Comparison of ENCODE assay signal across 22 mouse cellular contexts in genomic region chr10:128327610-128328009, GRCm38 (mm10). TPM values are rescaled to one million over a fixed set of nuclear protein-coding genes. Genes with fewer than 3 reads are reported as not detected.
A peak's percentile ranks its signal among the peaks of the same experiment; 100 is the strongest.
DNase-seq lines count a peak whose midpoint lies in the region; ATAC-seq and TF ChIP-seq lines count a peak whose summit lies in the region.
"Had no signal": no experiment of that assay in that cellular context is flagged by ENCODE, and none has a peak within 500 bp of the region (broad histone marks: within the 10 kb centered on the region; RNA-seq: fewer than 3 reads in every experiment).

No protein-coding gene starts in this region.

- TF ChIP-seq POLR2A in brain, embryonic 14.5 days (IDR thresholded peaks at IDR 0.05; ENCODE audit: borderline replicate concordance, extremely low read depth, insufficient read depth, insufficient read length, poor library complexity, severe bottlenecking): no peak

- no peaks in the 10 kb centered on the region for H3K9me3 ChIP-seq in E14TG2a.4 (ENCODE audit: low read length)
- H3K9me3 ChIP-seq: forebrain, embryonic 15.5 days; heart, embryonic 12.5 days; limb, embryonic 12.5 days had no signal

- ATAC-seq in CD4-positive, CD25-positive, alpha-beta regulatory T cell, adult 4 months: no peak
- ATAC-seq: forebrain, embryonic 15.5 days; inflammation-experienced regulatory T-cells, adult 6 months had no signal

- H3K27ac ChIP-seq in layer of hippocampus, adult 2 months: no peak overlapping the region
- H3K27ac ChIP-seq: forebrain, embryonic 15.5 days; left cerebral cortex, adult 2 months; limb, embryonic 12.5 days; macrophage had no signal

- peaks cover 52% of the 10 kb centered on the region for H3K36me3 ChIP-seq in E14TG2a.4 (ENCODE audit: insufficient read depth, low read length)

- no peak overlapping the region for H3K4me3 ChIP-seq in layer of hippocampus, adult 2 months
- H3K4me3 ChIP-seq in E14TG2a.4 (replicated peaks; ENCODE audit: low read length): no peak overlapping the region
- H3K4me3 ChIP-seq: forebrain, embryonic 15.5 days; heart, embryonic 12.5 days; left cerebral cortex, adult 2 months; limb, embryonic 12.5 days had no signal

- TF ChIP-seq CTCF in layer of hippocampus, adult 2 months (conservative IDR thresholded peaks at IDR 0.05): peak; percentile 47
- TF ChIP-seq CTCF in E14TG2a.4 (conservative IDR thresholded peaks at IDR 0.05; ENCODE audit: low read length): peak; percentile 19
- TF ChIP-seq CTCF in brain, embryonic 14.5 days (IDR thresholded peaks at IDR 0.05; ENCODE audit: borderline replicate concordance, extremely low read depth, insufficient read depth, insufficient read length): peak; percentile 10; the same call in 1 of the 2 replicates

- no peaks in the 10 kb centered on the region for H3K27me3 ChIP-seq in E14TG2a.4 (ENCODE audit: insufficient read depth, low read length)
- H3K27me3 ChIP-seq: forebrain, embryonic 15.5 days; heart, embryonic 12.5 days; limb, embryonic 12.5 days had no signal

- peak; percentile 46 for DNase-seq in CD4-positive, CD25-positive, alpha-beta regulatory T cell, adult 2 months (ENCODE audit: low read depth, low spot score)
- no peak for DNase-seq in layer of hippocampus, adult 2 months (ENCODE audit: low spot score in 2 of 2)
- no peak for DNase-seq in layer of hippocampus, adult 9-10 months (ENCODE audit: low spot score)
- DNase-seq in brain, embryonic 14.5 days (ENCODE audit: low read depth): no peak
- DNase-seq in layer of hippocampus, adult 9-11 months: no peak
- no peak for DNase-seq in cerebellum, postnatal 4 days (ENCODE audit: low spot score in 2 of 2)
- DNase-seq: cerebellum, adult 8-10 months; embryo, embryonic 11 days; heart, postnatal 4 days; lung, adult 18-20 months; midbrain, embryonic 14.5 days; right cerebral cortex, postnatal 14 days had no signal

- H3K4me1 ChIP-seq in E14TG2a.4 (replicated peaks; ENCODE audit: low read depth, low read length): peaks cover 35% of the 10 kb centered on the region

RNA-seq across cellular contexts. Expression of gene Cnpy2, which starts 5.4 kb away (rescaled TPM):
- 100 to 1,000 TPM; 116 to 120 TPM for polyA plus RNA-seq in CD4-positive, CD25-positive, alpha-beta regulatory T cell, adult 4 months (2017; shearing (Covaris generic))
- total RNA-seq in layer of hippocampus, adult 2 months (2021): 10 to 100 TPM; 78.8 to 83.0 TPM
- 84.5 and 86.3 TPM in 2 replicates for polyA plus RNA-seq in brain, embryonic 14.5 days (2012; rRNA removed)

RNA-seq across cellular contexts. Expression of gene Cs, which starts 9.9 kb away (rescaled TPM):
- polyA plus RNA-seq in CD4-positive, CD25-positive, alpha-beta regulatory T cell, adult 4 months (2017; shearing (Covaris generic)): 100 to 1,000 TPM; 124 to 182 TPM
- 100 to 1,000 TPM; 226 to 235 TPM for total RNA-seq in layer of hippocampus, adult 2 months (2021)
- 185 and 203 TPM in 2 replicates for polyA plus RNA-seq in brain, embryonic 14.5 days (2012; rRNA removed)

RNA-seq across cellular contexts. Expression of gene Pan2, which starts 24.5 kb away (rescaled TPM):
- 10 to 100 TPM; 24.4 to 48.3 TPM for polyA plus RNA-seq in CD4-positive, CD25-positive, alpha-beta regulatory T cell, adult 4 months (2017; shearing (Covaris generic))
- total RNA-seq in layer of hippocampus, adult 2 months (2021): 10 to 100 TPM; 14.7 to 16.4 TPM
- 38.4 and 47.4 TPM in 2 replicates for polyA plus RNA-seq in brain, embryonic 14.5 days (2012; rRNA removed)

RNA-seq across cellular contexts. Expression of gene Il23a, which starts 29.1 kb away (rescaled TPM):
- polyA plus RNA-seq in CD4-positive, CD25-positive, alpha-beta regulatory T cell, adult 4 months (2017; shearing (Covaris generic)): not detected
- under 1 TPM in 1 of 2 experiments, not detected in 1; 0.27 TPM for total RNA-seq in layer of hippocampus, adult 2 months (2021)
- polyA plus RNA-seq in brain, embryonic 14.5 days (2012; rRNA removed): 0.11 and 0.20 TPM in 2 replicates
- total RNA-seq: gastrocnemius, adult 8-10 months; left cerebral cortex, adult 2 months had no signal
- polyA plus RNA-seq: forebrain, embryonic 15.5 days; inflammation-experienced regulatory T-cells, adult 6 months; midbrain, embryonic 14.5 days; urinary bladder, adult 2 months had no signal

RNA-seq across cellular contexts. Expression of gene Coq10a, which starts 41.2 kb away (rescaled TPM):
- 10 to 100 TPM; 14.5 to 15.7 TPM for polyA plus RNA-seq in CD4-positive, CD25-positive, alpha-beta regulatory T cell, adult 4 months (2017; shearing (Covaris generic))
- total RNA-seq in layer of hippocampus, adult 2 months (2021): 10 to 100 TPM; 48.6 to 49.2 TPM
- 69.0 and 90.1 TPM in 2 replicates for polyA plus RNA-seq in brain, embryonic 14.5 days (2012; rRNA removed)
